Mouse (Mus musculus): Measurements from ENCODE around the gene Best3. TPM values are rescaled to one million over a fixed set of nuclear protein-coding genes. Genes with fewer than 3 reads are reported as not detected.
A peak's percentile ranks its signal among the peaks of the same experiment; 100 is the strongest.

Gene Best3
- total RNA-seq (2021), result 10 to 100 TPM; 17.7 to 34.1 TPM
- long read RNA-seq, experiment 1, partial matches to known transcripts, result 0 of 2 reads
- long read RNA-seq, experiment 1, other reads (novel, unspliced or antisense), result 2 of 2 reads
- long read RNA-seq, experiment 2, partial matches to known transcripts, result 0 of 3 reads
- long read RNA-seq, experiment 2, other reads (novel, unspliced or antisense), result 2 of 3 reads

DNA sequence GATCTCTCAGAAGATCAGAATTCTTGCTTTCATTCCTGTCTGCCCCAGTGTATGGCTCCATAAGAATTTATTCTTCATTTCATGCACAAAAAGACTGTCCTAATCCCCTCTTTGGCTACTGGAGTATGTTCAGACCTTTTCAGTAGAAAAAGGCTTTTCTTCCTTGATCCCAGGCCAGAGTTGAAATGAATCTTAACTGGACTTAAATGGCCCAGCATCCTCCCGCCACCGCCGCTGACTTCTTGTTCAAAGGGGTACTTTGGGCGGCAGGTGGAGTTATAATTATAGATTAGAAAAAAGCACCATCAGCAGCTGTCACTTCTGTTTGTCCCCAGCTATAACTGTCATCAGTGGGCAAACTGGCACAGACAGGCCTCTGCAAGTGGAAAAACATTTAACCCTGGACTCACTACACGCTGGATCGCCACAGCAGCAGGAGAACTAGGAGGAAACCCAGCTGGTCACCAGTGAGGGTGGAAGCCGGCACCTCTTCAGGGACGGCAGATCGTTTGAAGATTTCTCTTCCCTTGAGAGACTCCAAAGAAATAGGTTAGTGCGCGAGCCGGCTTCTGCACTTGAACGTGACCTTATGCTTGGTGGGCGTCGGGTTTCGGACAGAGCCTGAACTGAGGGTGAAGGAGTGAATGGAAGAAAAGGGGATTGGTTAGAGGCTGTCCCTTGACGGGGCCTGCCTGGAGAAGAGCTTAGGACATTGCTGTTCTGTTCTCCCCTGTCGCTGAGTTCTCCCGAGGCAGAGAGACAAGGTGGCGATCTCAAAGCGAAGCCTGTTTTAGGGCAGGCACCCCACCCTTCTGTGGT is at the start of gene Best3:
TSS of gene Best3 (plus strand) at position 51 of the 819 bp plus-strand sequence.
- intact Hi-C loops (cut with DNase I), result no loop called here
- peak within 1 kb of the TSS; percentile 92 for H3K27ac ChIP-seq
- no peak for TF ChIP-seq CTCF (IDR thresholded peaks at IDR 0.05)
- peak within 1 kb of the TSS; percentile 75 for H3K4me3 ChIP-seq
- peak; percentile 51 for DNase-seq

DNA sequence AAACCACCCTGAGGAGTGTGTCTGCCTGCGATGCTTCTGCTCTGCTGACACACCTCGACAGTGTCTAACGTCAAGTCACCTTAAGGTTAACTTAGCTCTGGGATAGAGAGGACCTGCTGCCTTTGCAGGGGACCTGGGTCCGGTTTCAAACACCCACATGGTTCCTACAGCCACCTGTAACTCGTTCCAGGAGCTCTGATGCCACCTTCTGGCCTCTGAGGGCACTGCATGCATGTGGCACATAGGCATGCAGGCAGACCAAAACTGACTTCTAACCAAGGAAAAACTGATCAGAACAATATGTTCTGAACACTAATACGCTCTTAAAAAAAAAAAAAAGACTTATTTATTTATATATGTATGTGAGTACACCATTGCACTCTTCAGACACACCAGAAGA is 43.1 kb upstream of the Best3 start:
- TF ChIP-seq CTCF (IDR thresholded peaks at IDR 0.05), result peak; percentile 45
- intact Hi-C loops (cut with DNase I), result loop anchor here (10.0 kb wide), 1 partner anchor 262 kb away; no protein-coding TSS in a partner anchor
- DNase-seq, result peak; percentile 27

DNA sequence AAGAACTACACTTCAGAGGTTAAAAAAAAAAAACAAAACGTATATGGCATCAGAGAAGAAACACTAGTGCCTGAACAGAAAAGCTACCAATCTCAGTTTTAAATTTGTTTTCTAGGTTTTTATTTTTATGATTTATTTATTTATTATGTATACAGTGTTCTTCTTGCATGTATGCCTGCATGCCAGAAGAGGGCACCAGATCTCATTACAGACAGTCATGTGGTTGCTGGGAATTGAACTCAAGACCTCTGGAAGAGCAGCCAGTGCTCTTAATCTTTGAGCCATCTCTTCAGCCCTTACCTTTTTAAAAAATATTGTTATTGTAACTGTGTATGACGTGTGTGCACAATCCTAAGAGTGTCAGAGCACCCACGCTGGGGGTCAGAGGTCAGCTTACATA is 42.0 kb upstream of the Best3 start:
- no peak for DNase-seq
- no peak overlapping the region for H3K4me3 ChIP-seq
- intact Hi-C loops (cut with DNase I), result loop anchor here (10.0 kb wide), 1 partner anchor 261 kb away; no protein-coding TSS in a partner anchor
- H3K27ac ChIP-seq, result no peak overlapping the region
- peak; percentile 54 for TF ChIP-seq CTCF (IDR thresholded peaks at IDR 0.05)

More for the DNA sequence above, 43.1 kb upstream of the Best3 start:
- Histone ChIP-seq H3K27ac (no peak overlapping the region), H3K4me3 (no peak overlapping the region)

DNA sequence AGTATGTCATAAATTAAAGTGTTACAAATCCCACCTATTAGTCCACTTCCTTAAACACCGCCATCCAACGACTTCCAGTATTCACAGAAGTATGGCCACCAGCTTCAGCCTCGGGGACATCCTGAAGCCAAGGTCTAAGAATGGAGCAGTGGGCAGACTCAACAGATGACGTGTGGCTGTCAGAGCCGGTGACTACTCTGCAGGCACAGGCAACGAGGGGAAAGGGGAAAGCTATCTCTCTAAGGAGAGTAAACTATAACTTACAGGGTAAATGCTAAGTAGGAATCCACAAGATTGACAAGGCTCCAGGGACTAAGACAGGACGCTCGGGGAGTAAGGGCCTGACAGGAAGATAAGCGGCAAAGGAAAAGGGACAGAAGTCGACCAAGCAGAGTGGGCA is 41.2 kb upstream of the Best3 start:
- DNase-seq, result no peak
- Histone ChIP-seq H3K4me3 (no peak overlapping the region), H3K27ac (no peak overlapping the region)
- no peak for TF ChIP-seq CTCF (IDR thresholded peaks at IDR 0.05)
- intact Hi-C loops (cut with DNase I), result loop anchor here (5.0 to 10.0 kb wide), 2 partner anchors 87 to 260 kb away; no protein-coding TSS in a partner anchor

DNA sequence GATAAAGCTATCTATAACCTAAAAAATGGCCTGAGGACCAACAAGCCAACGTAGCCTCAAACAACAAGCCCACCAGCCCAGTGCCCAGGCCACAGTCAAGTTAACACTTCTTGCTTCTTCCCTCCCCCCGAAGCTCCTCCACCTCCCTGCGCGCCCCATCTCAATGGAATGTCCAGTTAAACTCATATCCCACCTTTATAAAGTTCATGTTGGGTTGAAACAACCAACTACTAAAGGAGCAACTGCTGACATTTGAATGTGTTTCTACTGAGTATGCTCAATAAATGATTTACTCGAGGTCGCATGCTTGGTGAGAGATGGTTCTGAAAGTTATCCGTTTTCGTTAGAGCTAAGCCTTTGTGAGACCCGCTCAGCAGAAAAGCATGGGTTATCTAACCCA is 37.7 kb upstream of the Best3 start:
- H3K27ac ChIP-seq, result no peak overlapping the region
- intact Hi-C loops (cut with DNase I), result loop anchor here (5.0 to 10.0 kb wide), 2 partner anchors 84 to 256 kb away; no protein-coding TSS in a partner anchor
- H3K4me3 ChIP-seq, result no peak overlapping the region
- DNase-seq, result no peak
- no peak for TF ChIP-seq CTCF (IDR thresholded peaks at IDR 0.05)

DNA sequence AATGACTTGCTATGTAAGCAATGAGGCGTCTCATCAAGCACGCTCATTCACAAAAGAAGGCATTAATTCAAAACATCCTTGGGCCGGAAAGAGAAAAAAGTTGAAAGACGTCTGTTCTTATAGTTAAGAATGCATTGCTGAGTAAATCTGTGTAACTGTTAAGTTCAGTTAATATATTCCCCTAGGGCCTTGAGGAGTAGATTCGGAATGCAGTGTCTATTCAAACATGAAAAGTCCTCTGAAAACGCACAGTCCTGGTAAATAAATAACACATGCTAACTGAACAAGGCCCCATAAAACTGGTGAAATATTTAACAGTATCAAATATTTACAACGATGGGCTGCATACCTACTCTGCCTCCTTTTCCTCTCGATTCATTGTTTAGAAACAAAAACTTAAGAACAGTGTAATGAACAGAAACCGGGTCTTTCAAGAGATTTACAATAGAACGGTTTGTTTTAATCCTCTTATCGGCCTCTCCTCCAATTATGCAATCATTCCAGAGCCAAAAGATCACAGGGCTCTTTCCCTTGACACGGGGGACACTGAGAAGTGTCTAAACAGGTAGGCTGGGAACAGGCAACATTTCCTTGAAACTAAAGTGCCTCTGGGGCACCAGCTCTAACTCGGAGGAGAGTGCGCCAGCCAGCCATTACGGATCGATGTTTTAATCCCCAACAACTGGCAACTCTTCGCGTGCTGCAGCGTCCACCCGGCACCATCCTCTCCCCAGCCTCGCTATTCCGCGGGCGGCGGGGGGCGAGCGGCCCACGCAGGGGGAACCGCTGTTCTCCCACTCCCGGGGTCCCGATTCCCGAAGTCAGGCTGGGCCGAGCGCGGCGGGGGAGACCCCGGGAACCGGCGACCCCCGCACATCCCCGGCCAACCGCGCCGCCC is 36.8 kb upstream of the Best3 start:
- Histone ChIP-seq H3K4me3 (peak overlapping the region; percentile 89), H3K27ac (peak overlapping the region; percentile 86)
- TF ChIP-seq CTCF (IDR thresholded peaks at IDR 0.05), result no peak
- intact Hi-C loops (cut with DNase I), result loop anchor here (5.0 to 10.0 kb wide), 2 partner anchors 83 to 255 kb away; no protein-coding TSS in a partner anchor
- no peak for DNase-seq

DNA sequence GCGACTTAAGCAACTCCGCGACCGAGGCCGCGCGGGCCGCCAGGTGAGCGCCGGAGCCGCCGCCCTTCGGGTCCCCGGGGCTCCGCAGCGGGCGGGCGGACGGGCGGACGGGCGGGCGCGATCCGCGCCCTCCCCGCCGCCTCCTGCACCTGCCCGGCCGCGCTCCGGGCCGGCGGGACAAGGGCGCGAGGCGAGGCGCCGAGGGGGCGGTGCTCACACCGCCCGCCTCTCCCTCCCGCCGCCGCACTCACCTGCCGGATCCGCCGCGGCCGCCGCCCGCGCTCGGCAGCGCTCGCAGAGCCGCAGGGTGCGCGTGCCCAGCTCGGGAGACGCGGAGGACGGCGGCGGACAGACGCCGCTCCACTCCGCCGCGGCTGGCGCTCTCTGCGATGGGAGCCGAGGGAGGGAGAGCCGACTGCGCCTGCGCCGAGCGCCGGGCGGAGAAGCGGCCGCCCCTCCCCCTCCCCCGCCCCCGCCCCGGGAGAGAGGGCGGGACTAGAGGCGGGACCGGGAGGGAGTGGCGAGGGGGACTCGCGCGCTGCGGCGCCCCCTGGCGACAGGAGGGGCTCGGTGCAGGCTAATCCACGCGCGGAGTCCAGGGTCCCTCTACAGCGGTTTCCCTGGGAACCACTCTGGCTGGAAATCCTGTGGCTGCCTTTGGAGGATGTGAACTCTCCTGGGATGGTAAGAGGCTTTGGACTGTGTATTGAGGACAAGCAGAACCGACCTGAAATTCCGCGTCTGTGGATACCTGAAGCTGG is 35.9 kb upstream of the Best3 start, which contains the start of gene Rab3ip:
TSS of gene Rab3ip (minus strand) at position 761 of the 761 bp plus-strand sequence.
- Histone ChIP-seq H3K4me3 (peak within 1 kb of the TSS; percentile 89), H3K27ac (peak within 1 kb of the TSS; percentile 86)
- peak; percentile 99 for TF ChIP-seq CTCF (IDR thresholded peaks at IDR 0.05)
- DNase-seq, result peak; percentile 95
- intact Hi-C loops (cut with DNase I), result no loop called here

DNA sequence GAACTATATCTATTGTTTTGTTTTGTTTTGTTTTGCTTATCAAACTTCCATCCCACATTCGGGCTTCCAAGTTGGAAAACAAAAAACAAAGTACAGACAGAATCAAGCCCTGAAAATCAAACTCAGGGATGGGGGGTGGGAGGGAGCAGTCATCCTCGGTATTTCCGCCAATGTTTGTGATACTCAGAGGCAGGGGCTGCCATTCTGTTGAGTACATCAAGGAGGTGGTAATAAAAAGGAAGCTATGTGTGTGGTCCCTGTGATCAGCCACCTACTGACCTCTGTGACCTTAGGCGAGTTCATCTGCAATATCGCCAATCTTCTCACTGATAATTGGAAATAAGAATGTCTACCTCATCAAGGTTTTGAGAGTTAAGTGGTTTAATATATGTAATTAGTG is 35.2 kb upstream of the Best3 start:
- intact Hi-C loops (cut with DNase I), result no loop called here
- TF ChIP-seq CTCF (IDR thresholded peaks at IDR 0.05), result no peak
- no peak for DNase-seq
- peak overlapping the region; percentile 67; the same call in 1 of the 2 replicates for H3K27ac ChIP-seq
- peak overlapping the region; percentile 89 for H3K4me3 ChIP-seq

DNA sequence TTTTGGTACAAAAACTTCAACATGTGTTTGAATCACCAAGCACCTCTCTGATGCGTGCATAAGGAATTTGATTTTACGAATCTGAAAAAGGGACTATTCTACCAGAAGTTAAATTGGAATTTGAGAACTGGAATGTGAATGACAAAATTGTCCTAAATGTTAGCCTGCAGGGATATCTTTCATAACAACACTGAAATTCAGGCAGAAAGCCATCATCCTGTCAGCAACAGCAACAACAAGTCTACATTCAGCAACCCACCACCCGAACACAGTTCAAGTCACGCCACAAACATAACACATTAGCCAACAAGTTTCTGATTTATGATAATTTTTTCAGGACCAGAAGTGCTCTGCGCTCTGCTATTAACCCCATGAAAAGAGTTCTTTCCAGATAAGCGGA is 30.9 kb upstream of the Best3 start:
- H3K27ac ChIP-seq, result no peak overlapping the region
- intact Hi-C loops (cut with DNase I), result no loop called here

DNA sequence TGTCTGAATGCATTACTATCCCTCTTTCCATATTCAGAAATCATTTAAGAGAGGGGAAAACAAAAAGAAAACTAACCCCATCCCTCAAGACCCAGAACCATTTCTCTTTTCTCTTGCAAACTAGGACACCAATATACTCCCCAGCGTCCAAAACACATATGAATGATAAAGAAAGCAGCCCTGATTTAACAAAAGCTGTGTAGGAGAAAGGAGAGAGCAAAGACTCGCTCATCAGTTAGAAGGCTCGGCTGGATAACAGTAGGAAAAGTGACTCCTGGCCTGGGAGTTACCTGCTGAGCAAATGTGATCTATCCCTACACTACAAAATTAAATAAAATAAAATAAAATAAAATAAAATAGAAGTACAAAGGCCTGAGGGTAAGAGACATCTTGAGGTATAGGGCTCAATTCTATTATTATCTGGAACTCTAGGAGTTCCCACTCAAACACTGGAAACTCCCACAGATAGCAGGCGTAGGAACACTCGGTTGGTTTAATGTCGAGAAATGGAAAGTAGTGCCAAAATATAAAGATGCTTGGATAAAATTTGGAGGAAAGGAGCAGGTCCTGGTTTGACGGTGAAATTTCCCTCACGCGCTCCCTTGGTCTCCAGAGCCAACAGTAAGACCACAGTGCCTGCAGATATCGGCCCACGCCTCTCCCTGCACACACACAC is 29.5 kb upstream of the Best3 start:
- no peak overlapping the region for H3K4me3 ChIP-seq
- no peak overlapping the region for H3K27ac ChIP-seq
- DNase-seq, result no peak
- intact Hi-C loops (cut with DNase I), result no loop called here
- TF ChIP-seq CTCF (IDR thresholded peaks at IDR 0.05), result no peak

More for the DNA sequence above, 30.9 kb upstream of the Best3 start:
- no peak for TF ChIP-seq CTCF (IDR thresholded peaks at IDR 0.05)
- no peak overlapping the region for H3K4me3 ChIP-seq
- no peak for DNase-seq
